Comparison of ENCODE assay signal across 37 mouse cellular contexts in genomic region chr13:3818012-3818739, GRCm38 (mm10). TPM values are rescaled to one million over a fixed set of nuclear protein-coding genes. Genes with fewer than 3 reads are reported as not detected.
DNase-seq lines count a peak whose midpoint lies in the region; ATAC-seq and TF ChIP-seq lines count a peak whose summit lies in the region.
"Had no signal": no experiment of that assay in that cellular context is flagged by ENCODE, and none has a peak within 500 bp of the region (broad histone marks: within the 10 kb centered on the region; RNA-seq: fewer than 3 reads in every experiment).

No protein-coding gene starts in this region.

- no peaks in the 10 kb centered on the region for H3K9me3 ChIP-seq in lung, postnatal 0 days (ENCODE audit: low read length)
- H3K9me3 ChIP-seq: forebrain, embryonic 13.5 days; G1E; heart, embryonic 12.5 days; limb, embryonic 10.5 days; limb, embryonic 15.5 days; lung, embryonic 15.5 days; megakaryocyte, embryonic 14.5 days; midbrain, embryonic 12.5 days; neural tube, embryonic 13.5 days; stomach, embryonic 15.5 days had no signal

- no peak for TF ChIP-seq POLR2A in lung, adult 2 months (IDR thresholded peaks at IDR 0.05; ENCODE audit: borderline replicate concordance, extremely low read depth, low read depth, low read length)

- H3K36me3 ChIP-seq in lung, postnatal 0 days (ENCODE audit: insufficient read depth, low read length) = no peaks in the 10 kb centered on the region
- H3K36me3 ChIP-seq: G1E; heart, embryonic 12.5 days; limb, embryonic 10.5 days; limb, embryonic 15.5 days; lung, embryonic 15.5 days; midbrain, embryonic 12.5 days; neural tube, embryonic 13.5 days; stomach, embryonic 15.5 days had no signal

- TF ChIP-seq CTCF in lung, postnatal 0 days (IDR thresholded peaks at IDR 0.05) = no peak
- TF ChIP-seq CTCF in lung, adult 2 months (IDR thresholded peaks at IDR 0.05; ENCODE audit: insufficient read depth, low read length) = no peak
- TF ChIP-seq CTCF in left cerebral cortex, adult 2 months (IDR thresholded peaks at IDR 0.05) = no peak

- no peaks in the 10 kb centered on the region for H3K4me1 ChIP-seq in lung, postnatal 0 days (ENCODE audit: insufficient read depth, low read depth, low read length)
- H3K4me1 ChIP-seq in lung, adult 2 months (ENCODE audit: control insufficient read depth, insufficient read depth, low read length) = no peaks in the 10 kb centered on the region
- H3K4me1 ChIP-seq: forebrain, embryonic 13.5 days; heart, embryonic 12.5 days; limb, embryonic 10.5 days; limb, embryonic 15.5 days; lung, embryonic 15.5 days; megakaryocyte, embryonic 14.5 days; midbrain, embryonic 12.5 days; neural tube, embryonic 13.5 days; stomach, embryonic 15.5 days had no signal

- intact Hi-C loops in left cerebral cortex, adult 2 months (cut with DNase I) = no loop called here

- no peak overlapping the region for H3K27ac ChIP-seq in lung, postnatal 0 days (ENCODE audit: low read length)
- H3K27ac ChIP-seq in left cerebral cortex, adult 2 months = no peak overlapping the region
- H3K27ac ChIP-seq: forebrain, embryonic 13.5 days; hindbrain, embryonic 14.5 days; kidney, postnatal 0 days; limb, embryonic 10.5 days; limb, embryonic 15.5 days; liver, embryonic 14.5 days; lung, embryonic 15.5 days; midbrain, embryonic 12.5 days; neural tube, embryonic 13.5 days; stomach, embryonic 15.5 days had no signal

- no peak for TF ChIP-seq EP300 in lung, postnatal 0 days (IDR thresholded peaks at IDR 0.05)

- 65% methylated on average over 5 of the region's 5 CpGs for WGBS in lung, postnatal 0 days
- WGBS in lung, adult 2 months = 70% methylated on average over 5 of the region's 5 CpGs

- peak; percentile 14; the same call in 1 of the 2 replicates for ATAC-seq in lung, postnatal 0 days
- peak; percentile 94 for ATAC-seq in granulocyte monocyte progenitor cell, adult 5-6 weeks (replicated peaks; ENCODE audit: poor library complexity, severe bottlenecking)
- ATAC-seq in megakaryocyte, adult 5-6 weeks (ENCODE audit: poor library complexity, severe bottlenecking) = peak; percentile 95
- ATAC-seq: forebrain, embryonic 13.5 days had no signal

- peak; percentile 20 for DNase-seq in lung, postnatal 0 days (ENCODE audit: low spot score)
- no peak for DNase-seq in lung, adult 2 months
- peak; percentile 44 for DNase-seq in 416B (ENCODE audit: low read depth)
- no peak for DNase-seq in cerebellum, adult 9-10 months
- no peak for DNase-seq in retina, embryonic 14.5 days (ENCODE audit: low spot score)
- no peak for DNase-seq in left cerebral cortex, adult 2 months (ENCODE audit: extremely low spot score in 1 of 2, low spot score in 2 of 2)
- DNase-seq: cerebellum, adult 2 months; cerebellum, postnatal 25 days; gastrocnemius, postnatal 14 days; heart, adult 18-20 months; kidney, adult 8-10 months; kidney, postnatal 4 days; layer of hippocampus, postnatal 36 days; right cerebral cortex, postnatal 14 days; thymus, adult 2 months had no signal

- H3K27me3 ChIP-seq in lung, postnatal 0 days (replicated peaks; ENCODE audit: insufficient read depth, low read length) = no peaks in the 10 kb centered on the region
- H3K27me3 ChIP-seq: forebrain, embryonic 13.5 days; heart, embryonic 12.5 days; limb, embryonic 15.5 days; lung, embryonic 15.5 days; megakaryocyte, embryonic 14.5 days; midbrain, embryonic 12.5 days; neural tube, embryonic 13.5 days; stomach, embryonic 15.5 days had no signal

- H3K4me2 ChIP-seq in lung, postnatal 0 days (replicated peaks; ENCODE audit: low read depth, low read length) = no peak overlapping the region
- H3K4me2 ChIP-seq: forebrain, embryonic 13.5 days; heart, embryonic 12.5 days; hindbrain, embryonic 14.5 days; limb, embryonic 15.5 days; lung, embryonic 15.5 days; midbrain, embryonic 12.5 days; neural tube, embryonic 13.5 days; stomach, embryonic 15.5 days had no signal

- H3K4me3 ChIP-seq in lung, postnatal 0 days (ENCODE audit: low read depth, low read length) = no peak overlapping the region
- H3K4me3 ChIP-seq in lung, adult 2 months (replicated peaks; ENCODE audit: extremely low read depth, low read depth, low read length) = no peak overlapping the region
- no peak overlapping the region for H3K4me3 ChIP-seq in left cerebral cortex, adult 2 months
- H3K4me3 ChIP-seq: forebrain, embryonic 13.5 days; heart, embryonic 12.5 days; limb, embryonic 10.5 days; limb, embryonic 15.5 days; lung, embryonic 15.5 days; megakaryocyte, embryonic 14.5 days; midbrain, embryonic 12.5 days; neural tube, embryonic 13.5 days; stomach, embryonic 15.5 days had no signal

- H3K9ac ChIP-seq in lung, postnatal 0 days (replicated peaks; ENCODE audit: low read depth) = no peak overlapping the region
- H3K9ac ChIP-seq: forebrain, embryonic 13.5 days; heart, embryonic 12.5 days; hindbrain, embryonic 14.5 days; limb, embryonic 15.5 days; liver, embryonic 14.5 days; lung, embryonic 15.5 days; midbrain, embryonic 12.5 days; neural tube, embryonic 13.5 days; stomach, embryonic 15.5 days had no signal

RNA-seq across cellular contexts. Expression of gene Calml3, which starts 14.1 kb away (rescaled TPM):
- polyA plus RNA-seq in lung, postnatal 0 days (2015; fragmentation: Nextera tagmentation; extraction: Ambion mirVana) = 0.19 and 0.21 TPM in 2 replicates
- 3.6 and 81.6 TPM in 2 replicates for polyA plus RNA-seq in lung, adult 2 months (2012; rRNA removed)
- total RNA-seq in granulocyte monocyte progenitor cell, adult 5-6 weeks (2014; fragmentation: Nextera tagmentation) = not detected in 2 replicates
- total RNA-seq in granulocyte monocyte progenitor cell, adult 5-6 weeks (2017) = not detected in 2 replicates
- total RNA-seq in megakaryocyte, adult 5-6 weeks (2015) = not detected in 2 replicates
- total RNA-seq in megakaryocyte, adult 5-6 weeks (2017) = not detected in 2 replicates
- total RNA-seq in left cerebral cortex, adult 2 months (2021) = not detected
- total RNA-seq: gastrocnemius, postnatal 14 days; heart, adult 18-20 months; hematopoietic stem cell, adult 5-6 weeks; layer of hippocampus, postnatal 36 days; left cerebral cortex, postnatal 10 days had no signal
- polyA plus RNA-seq: cerebellum, adult 2 months; forebrain, embryonic 13.5 days; G1E; heart, embryonic 12.5 days; heart, postnatal 0 days; hindbrain, embryonic 14.5 days; limb, embryonic 10.5 days; liver, embryonic 14.5 days; midbrain, embryonic 12.5 days; midbrain, postnatal 0 days; neural tube, embryonic 13.5 days had no signal

RNA-seq across cellular contexts. Expression of gene Calm4, which starts 19.4 kb away (rescaled TPM):
- not detected in 2 replicates for polyA plus RNA-seq in lung, postnatal 0 days (2015; fragmentation: Nextera tagmentation; extraction: Ambion mirVana)
- polyA plus RNA-seq in lung, adult 2 months (2012; rRNA removed) = 56.0 TPM in 1 of 2 replicates, not detected in the other
- total RNA-seq in granulocyte monocyte progenitor cell, adult 5-6 weeks (2014; fragmentation: Nextera tagmentation) = not detected in 2 replicates
- total RNA-seq in granulocyte monocyte progenitor cell, adult 5-6 weeks (2017) = not detected in 2 replicates
- not detected in 2 replicates for total RNA-seq in megakaryocyte, adult 5-6 weeks (2015)
- total RNA-seq in megakaryocyte, adult 5-6 weeks (2017) = not detected in 2 replicates
- total RNA-seq in left cerebral cortex, adult 2 months (2021) = not detected
- total RNA-seq: adrenal gland, postnatal 36 days; G1E; gastrocnemius, postnatal 14 days; heart, adult 18-20 months; layer of hippocampus, postnatal 36 days; left cerebral cortex, postnatal 10 days had no signal
- polyA plus RNA-seq: cerebellum, adult 2 months; embryonic facial prominence, embryonic 11.5 days; forebrain, embryonic 13.5 days; G1E; heart, embryonic 12.5 days; heart, postnatal 0 days; hindbrain, embryonic 14.5 days; kidney, postnatal 0 days; limb, embryonic 10.5 days; liver, embryonic 14.5 days; lung, embryonic 15.5 days; midbrain, embryonic 12.5 days; midbrain, postnatal 0 days; neural tube, embryonic 13.5 days had no signal

RNA-seq across cellular contexts. Expression of gene Calm5, which starts 35.8 kb away (rescaled TPM):
- polyA plus RNA-seq in lung, postnatal 0 days (2015; fragmentation: Nextera tagmentation; extraction: Ambion mirVana) = not detected in 2 replicates
- not detected in 2 replicates for polyA plus RNA-seq in lung, adult 2 months (2012; rRNA removed)
- not detected in 2 replicates for total RNA-seq in granulocyte monocyte progenitor cell, adult 5-6 weeks (2014; fragmentation: Nextera tagmentation)
- not detected in 2 replicates for total RNA-seq in granulocyte monocyte progenitor cell, adult 5-6 weeks (2017)
- total RNA-seq in megakaryocyte, adult 5-6 weeks (2015) = not detected in 2 replicates
- total RNA-seq in megakaryocyte, adult 5-6 weeks (2017) = not detected in 2 replicates
- total RNA-seq in left cerebral cortex, adult 2 months (2021) = not detected
- total RNA-seq: adrenal gland, postnatal 36 days; G1E; gastrocnemius, postnatal 14 days; heart, adult 18-20 months; hematopoietic stem cell, adult 5-6 weeks; layer of hippocampus, postnatal 36 days; left cerebral cortex, postnatal 10 days; midbrain, postnatal 0 days had no signal
- polyA plus RNA-seq: brain, embryonic 14.5 days; cerebellum, adult 2 months; embryonic facial prominence, embryonic 11.5 days; forebrain, embryonic 13.5 days; G1E; heart, embryonic 12.5 days; heart, postnatal 0 days; hindbrain, embryonic 14.5 days; kidney, postnatal 0 days; limb, embryonic 10.5 days; liver, embryonic 14.5 days; lung, embryonic 15.5 days; midbrain, embryonic 12.5 days; midbrain, postnatal 0 days; neural tube, embryonic 13.5 days; stomach, embryonic 15.5 days; thymus, adult 2 months had no signal

Comparison
In these comparisons a context has a peak if more than half of its experiments do, and no peak if none do; other contexts are left out.
1. DNase-seq: peak in lung, postnatal 0 days (single experiment) and 416B (single experiment); none in lung, adult 2 months (single experiment), cerebellum, adult 9-10 months (single experiment), retina, embryonic 14.5 days (single experiment) and left cerebral cortex, adult 2 months (0 of 2).
2. ATAC-seq: peak in every context shown above with its lines; median percentile 95 in megakaryocyte, adult 5-6 weeks; 94 in granulocyte monocyte progenitor cell, adult 5-6 weeks; 14 in lung, postnatal 0 days.